In the genomic region with DNA sequence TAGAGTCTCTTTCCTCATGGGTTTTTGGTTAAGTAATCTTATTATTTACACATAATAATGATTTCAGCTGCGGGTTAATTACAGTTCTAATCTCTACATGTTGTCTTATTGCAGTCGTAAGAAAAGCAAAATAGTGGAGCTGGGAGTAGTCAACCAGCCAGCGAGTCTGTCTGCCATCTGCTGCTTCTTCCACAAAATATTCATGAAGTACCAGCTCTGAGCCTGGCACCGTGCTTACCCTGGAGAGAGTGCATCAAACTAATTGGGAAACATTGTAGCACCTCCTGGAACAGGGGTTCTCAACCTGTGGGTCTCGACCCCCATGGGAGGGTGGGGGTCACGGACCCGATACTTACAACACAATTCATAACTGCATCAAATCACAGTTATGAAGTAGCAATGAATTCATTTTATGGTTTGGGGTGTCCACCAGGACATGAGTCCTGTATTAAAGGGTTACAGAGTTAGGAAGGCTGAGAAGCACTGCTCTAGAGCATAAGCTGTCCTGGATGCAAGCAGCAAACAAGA, we compare ENCODE assay signal across 15 mouse cellular contexts.
DNase-seq lines count a peak whose midpoint lies in the region; ATAC-seq lines count a peak whose summit lies in the region.
"Had no signal": no experiment of that assay in that cellular context is flagged by ENCODE, and none has a peak within 500 bp of the region (broad histone marks: within the 10 kb centered on the region; RNA-seq: fewer than 3 reads in every experiment).

No protein-coding gene starts in this region.

- DNase-seq in frontal cortex, postnatal 25 days (ENCODE audit: low spot score in 2 of 2) = no peak
- peak; percentile 50 to 57 for DNase-seq in right cerebral cortex, postnatal 10 days (ENCODE audit: low spot score in 2 of 2)
- DNase-seq in right cerebral cortex, adult 18-20 months = no peak
- peak; percentile 23 for DNase-seq in layer of hippocampus, adult 11-12 months (ENCODE audit: low spot score)
- DNase-seq in layer of hippocampus, postnatal 36 days = peak; percentile 30 to 37
- no peak for DNase-seq in kidney, adult 8-10 months
- no peak for DNase-seq in kidney, postnatal 4 days
- DNase-seq: cerebellum, adult 9-11 months; heart, adult 18-20 months; heart, postnatal 36 days; lung, postnatal 10 days; thymus, postnatal 36 days had no signal

- ATAC-seq in frontal cortex, adult (ENCODE audit: low TSS enrichment) = peak; percentile 79; the same call in 1 of the 2 replicates
- ATAC-seq: intestine, embryonic 16.5 days; midbrain, embryonic 13.5 days had no signal

Comparison
In these comparisons a context has a peak if more than half of its experiments do, and no peak if none do; other contexts are left out.
1. DNase-seq: peak in right cerebral cortex, postnatal 10 days (2 of 2), layer of hippocampus, adult 11-12 months (single experiment) and layer of hippocampus, postnatal 36 days (2 of 2); none in frontal cortex, postnatal 25 days (0 of 2), right cerebral cortex, adult 18-20 months (single experiment), kidney, adult 8-10 months (0 of 2) and kidney, postnatal 4 days (0 of 2).